Mouse (Mus musculus): Measurements from ENCODE around the gene Cst8. TPM values are rescaled to one million over a fixed set of nuclear protein-coding genes. Genes with fewer than 3 reads are reported as not detected.
"Not testable (repeated sequence)": the region's sequence is repeated elsewhere in the genome, so short reads cannot be mapped to it uniquely, and the experiment has no call there.

The Cst8 gene
- not detected in 2 replicates for polyA plus RNA-seq (2011; ENCODE audit: insufficient read length, low read depth, missing spikeins)

- no peak within 1 kb of the TSS for H3K27ac ChIP-seq (ENCODE audit: insufficient read depth, low read length)
- no peak within 1 kb of the TSS for H3K4me3 ChIP-seq (ENCODE audit: insufficient read depth, low read length)
- no peak for TF ChIP-seq POLR2A (IDR thresholded peaks at IDR 0.05; ENCODE audit: low read depth, low read length)
- no peak for TF ChIP-seq CTCF (IDR thresholded peaks at IDR 0.05; ENCODE audit: borderline replicate concordance, insufficient read depth, low read length)
- H3K4me1 ChIP-seq (ENCODE audit: control insufficient read depth, insufficient read depth, low read length) = no peaks in the 10 kb centered on the region
These were observed at the start of gene Cst8 for GRCm38 (mm10) chr2:148798485-148798884. TSS of gene Cst8 (plus strand) at chr2:148798785.

- no peak within 1 kb of the TSS for H3K4me3 ChIP-seq (ENCODE audit: insufficient read depth, low read length)
- H3K4me1 ChIP-seq (ENCODE audit: control insufficient read depth, insufficient read depth, low read length) = no peaks in the 10 kb centered on the region; the same call in 1 of the 2 replicates
- H3K27ac ChIP-seq (ENCODE audit: insufficient read depth, low read length) = no peak within 1 kb of the TSS
- TF ChIP-seq CTCF (IDR thresholded peaks at IDR 0.05; ENCODE audit: borderline replicate concordance, insufficient read depth, low read length) = no peak
- no peak for TF ChIP-seq POLR2A (IDR thresholded peaks at IDR 0.05; ENCODE audit: low read depth, low read length)
These were observed 48.5 kb upstream of the Cst8 start, which contains the start of gene Cstl1 for GRCm38 (mm10) chr2:148750058-148750457. TSS of gene Cstl1 (plus strand) at chr2:148750358.

GRCm38 (mm10) chr2:148751893-148752813 is 46.4 kb upstream of the Cst8 start:
- H3K4me3 ChIP-seq (ENCODE audit: insufficient read depth, low read length) = peak overlapping the region; percentile 28; the same call in 1 of the 2 replicates

GRCm38 (mm10) chr2:148754310-148754846 is 44.2 kb upstream of the Cst8 start:
- no peak overlapping the region for H3K27ac ChIP-seq (ENCODE audit: insufficient read depth, low read length)
- H3K4me3 ChIP-seq (ENCODE audit: insufficient read depth, low read length) = no peak overlapping the region
- TF ChIP-seq POLR2A (IDR thresholded peaks at IDR 0.05; ENCODE audit: low read depth, low read length) = no peak
- no peak for TF ChIP-seq CTCF (IDR thresholded peaks at IDR 0.05; ENCODE audit: borderline replicate concordance, insufficient read depth, low read length)
- H3K4me1 ChIP-seq (ENCODE audit: control insufficient read depth, insufficient read depth, low read length) = no peaks in the 10 kb centered on the region; the same call in 1 of the 2 replicates

More at GRCm38 (mm10) chr2:148751893-148752813, 46.4 kb upstream of the Cst8 start:
- H3K4me1 ChIP-seq (ENCODE audit: control insufficient read depth, insufficient read depth, low read length) = no peaks in the 10 kb centered on the region; the same call in 1 of the 2 replicates
- no peak for TF ChIP-seq CTCF (IDR thresholded peaks at IDR 0.05; ENCODE audit: borderline replicate concordance, insufficient read depth, low read length)
- no peak for TF ChIP-seq POLR2A (IDR thresholded peaks at IDR 0.05; ENCODE audit: low read depth, low read length)
- H3K27ac ChIP-seq (ENCODE audit: insufficient read depth, low read length) = no peak overlapping the region

- no peak for TF ChIP-seq POLR2A (IDR thresholded peaks at IDR 0.05; ENCODE audit: low read depth, low read length)
- TF ChIP-seq CTCF (IDR thresholded peaks at IDR 0.05; ENCODE audit: borderline replicate concordance, insufficient read depth, low read length) = no peak
- no peak overlapping the region for H3K27ac ChIP-seq (ENCODE audit: insufficient read depth, low read length)
- H3K4me1 ChIP-seq (ENCODE audit: control insufficient read depth, insufficient read depth, low read length) = no peaks in the 10 kb centered on the region
- no peak overlapping the region for H3K4me3 ChIP-seq (ENCODE audit: insufficient read depth, low read length)
These were observed 34.8 kb upstream of the Cst8 start for GRCm38 (mm10) chr2:148763648-148764388.

- not testable (repeated sequence) for H3K4me3 ChIP-seq (ENCODE audit: insufficient read depth, low read length)
These were observed 27.2 kb upstream of the Cst8 start, which contains the start of gene Cst11 for GRCm38 (mm10) chr2:148771397-148771796. TSS of gene Cst11 (minus strand) at chr2:148771497.

GRCm38 (mm10) chr2:148781709-148782108 is 16.9 kb upstream of the Cst8 start, which contains the start of gene 8030411F24Rik:
TSS of gene 8030411F24Rik (plus strand) at chr2:148782009.
- TF ChIP-seq CTCF (IDR thresholded peaks at IDR 0.05; ENCODE audit: borderline replicate concordance, insufficient read depth, low read length) (no peak), POLR2A (IDR thresholded peaks at IDR 0.05; ENCODE audit: low read depth, low read length) (no peak)
- Histone ChIP-seq H3K4me3 (ENCODE audit: insufficient read depth, low read length) (no peak within 1 kb of the TSS), H3K4me1 (ENCODE audit: control insufficient read depth, insufficient read depth, low read length) (no peaks in the 10 kb centered on the region), H3K27ac (ENCODE audit: insufficient read depth, low read length) (no peak within 1 kb of the TSS)

More at GRCm38 (mm10) chr2:148771397-148771796, 27.2 kb upstream of the Cst8 start, which contains the start of gene Cst11:
- H3K27ac ChIP-seq (ENCODE audit: insufficient read depth, low read length); H3K4me1 ChIP-seq (ENCODE audit: control insufficient read depth, insufficient read depth, low read length): not testable (repeated sequence)

- TF ChIP-seq POLR2A (IDR thresholded peaks at IDR 0.05; ENCODE audit: low read depth, low read length) (no peak), CTCF (IDR thresholded peaks at IDR 0.05; ENCODE audit: borderline replicate concordance, insufficient read depth, low read length) (no peak)
- no peak within 1 kb of the TSS for H3K27ac ChIP-seq (ENCODE audit: insufficient read depth, low read length)
- no peak within 1 kb of the TSS for H3K4me3 ChIP-seq (ENCODE audit: insufficient read depth, low read length)
- H3K4me1 ChIP-seq (ENCODE audit: control insufficient read depth, insufficient read depth, low read length) = no peaks in the 10 kb centered on the region
These were observed 9.4 kb upstream of the Cst8 start, which contains the start of gene Cst12 for GRCm38 (mm10) chr2:148789142-148789541. TSS of gene Cst12 (plus strand) at chr2:148789361.

- H3K4me1 ChIP-seq (ENCODE audit: control insufficient read depth, insufficient read depth, low read length) = no peaks in the 10 kb centered on the region
- no peak overlapping the region for H3K27ac ChIP-seq (ENCODE audit: insufficient read depth, low read length)
- TF ChIP-seq CTCF (IDR thresholded peaks at IDR 0.05; ENCODE audit: borderline replicate concordance, insufficient read depth, low read length) = no peak
- no peak for TF ChIP-seq POLR2A (IDR thresholded peaks at IDR 0.05; ENCODE audit: low read depth, low read length)
- H3K4me3 ChIP-seq (ENCODE audit: insufficient read depth, low read length) = no peak overlapping the region
These were observed 2.9 kb downstream of the Cst8 start for GRCm38 (mm10) chr2:148801491-148801921.
